Mouse (Mus musculus): ENCODE data around the gene Aanat.

Aanat gene

DNA sequence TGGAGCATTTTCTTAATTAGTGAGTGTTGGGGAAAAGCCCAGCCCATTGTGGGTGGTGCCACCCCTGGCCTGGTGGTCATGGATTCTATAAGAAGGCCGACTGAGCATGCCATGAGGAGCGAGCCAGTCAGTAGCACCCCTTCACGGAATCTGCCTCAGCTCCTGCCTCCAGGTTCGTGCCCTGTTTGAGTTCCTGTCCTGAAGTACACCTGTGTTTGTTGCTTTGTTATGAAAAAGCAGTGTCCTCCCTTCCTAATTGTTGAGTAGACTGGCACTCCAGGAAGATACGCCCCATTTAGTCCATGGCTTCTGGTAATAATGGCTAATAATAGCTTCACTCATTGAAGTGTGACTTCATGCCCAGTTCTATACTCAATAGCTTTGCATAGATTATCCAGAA, at the start of gene Aanat:
TSS of gene Aanat (plus strand) at position 123 of the 400 bp plus-strand sequence.
- no peak for DNase-seq (ENCODE audit: inconsistent ontology term)

DNA sequence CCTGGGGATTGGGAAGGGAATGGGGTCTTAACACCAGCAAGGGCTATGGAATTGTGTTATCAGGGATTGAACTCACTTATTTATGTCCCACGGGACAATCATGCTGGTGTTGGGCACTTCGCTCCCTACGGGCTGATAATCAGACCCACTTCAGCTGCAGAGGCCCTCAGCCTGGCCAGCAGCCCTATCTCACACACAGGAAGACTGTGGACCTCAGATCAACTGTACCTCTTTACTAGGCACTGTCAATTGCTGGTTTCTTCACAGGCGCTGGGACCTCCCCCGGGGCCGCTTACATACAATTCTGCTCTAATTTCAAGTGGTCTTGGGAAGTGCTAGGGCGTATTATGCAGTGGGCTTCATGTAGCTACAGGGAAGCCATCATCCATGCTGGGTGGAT, 49.5 kb upstream of the Aanat start:
- DNase-seq (ENCODE audit: inconsistent ontology term), result no peak

DNA sequence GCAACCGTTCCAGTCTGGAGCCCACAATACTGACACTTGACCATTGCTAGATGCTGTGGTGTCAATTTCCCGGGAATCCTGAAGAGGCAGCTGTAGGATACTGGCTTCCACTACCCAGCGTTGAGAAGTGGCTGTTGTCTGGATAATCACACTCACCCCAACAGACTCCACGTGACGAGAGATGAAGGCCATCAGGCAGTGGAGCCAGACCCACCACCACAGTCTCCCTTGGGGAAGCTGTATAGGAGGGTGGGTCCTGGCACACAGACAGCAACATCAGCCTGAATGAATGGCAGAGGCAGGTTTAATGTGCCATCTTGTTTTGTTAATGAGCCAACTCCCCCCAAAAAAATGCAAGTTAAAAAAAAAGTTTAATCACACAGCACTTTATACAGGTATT, 48.8 kb upstream of the Aanat start:
- DNase-seq (ENCODE audit: inconsistent ontology term), result no peak

DNA sequence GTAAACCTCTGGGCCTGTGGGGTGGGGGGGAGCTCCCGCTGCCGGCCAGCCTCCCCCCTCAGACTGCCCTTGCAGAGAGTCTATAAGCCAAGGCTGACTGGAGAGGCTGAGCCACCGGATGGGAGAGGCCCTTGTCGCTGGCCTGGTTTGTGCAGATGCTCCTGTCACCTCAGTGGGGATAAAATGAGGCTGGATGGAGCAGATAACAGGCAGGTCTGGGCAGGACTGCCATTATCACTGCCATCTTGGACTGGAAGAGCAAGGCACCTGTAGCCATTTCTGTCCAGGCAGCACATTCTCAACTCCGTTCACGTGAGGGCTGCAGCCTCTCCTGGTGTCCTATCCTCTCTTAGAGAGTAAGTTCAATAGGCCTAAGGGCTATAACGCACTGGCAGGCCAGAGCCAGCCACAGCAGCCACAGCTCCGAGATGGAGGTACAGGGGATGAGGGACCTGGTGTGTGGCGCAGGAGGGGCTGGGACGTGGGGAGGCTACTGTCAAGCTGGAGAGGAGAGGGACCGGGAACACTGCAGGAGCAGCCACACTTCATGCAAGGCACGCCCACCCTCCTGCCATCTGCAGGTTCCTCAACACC, 48.0 kb upstream of the Aanat start:
- no peak for DNase-seq (ENCODE audit: inconsistent ontology term)

DNA sequence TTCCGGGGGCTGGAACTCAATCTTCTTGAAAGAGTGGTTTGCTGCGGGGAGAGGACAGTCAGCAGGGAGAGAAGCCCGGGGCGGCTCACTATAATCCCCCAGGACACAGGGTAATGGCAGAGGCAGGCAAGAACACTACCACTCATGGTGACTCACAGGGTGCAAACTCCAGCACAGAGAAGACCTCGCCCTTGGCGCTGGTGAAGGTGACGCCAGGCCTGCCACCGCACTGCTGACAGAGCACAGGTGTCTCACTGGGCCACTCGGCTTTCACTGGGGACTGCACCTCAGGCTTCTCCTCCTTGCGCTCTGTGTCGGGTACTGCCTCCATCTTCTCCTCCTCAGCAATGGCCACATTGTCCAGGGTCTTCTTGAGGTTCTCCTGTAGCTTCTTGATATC, 45.0 kb upstream of the Aanat start:
- no peak for DNase-seq (ENCODE audit: inconsistent ontology term)

DNA sequence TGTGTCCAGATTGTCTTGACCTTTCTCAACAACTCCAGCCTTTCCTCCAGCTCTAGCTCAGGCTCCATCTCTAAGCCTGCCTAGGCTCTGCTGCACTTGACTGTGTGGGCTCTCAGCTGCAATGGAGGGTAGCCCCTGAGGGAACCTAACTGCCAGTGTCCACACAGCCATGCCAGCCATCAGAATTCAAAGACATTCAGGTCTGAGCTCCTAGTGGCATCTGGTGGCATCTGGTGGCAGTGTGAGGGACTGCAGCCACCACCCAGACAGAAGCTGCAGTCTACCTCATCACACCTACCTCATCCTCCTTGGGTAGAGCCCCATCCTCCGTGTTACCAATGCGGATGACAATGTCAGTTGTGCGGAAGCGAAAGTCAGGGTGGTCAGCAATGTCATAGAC, 43.1 kb upstream of the Aanat start:
- peak; percentile 36 for DNase-seq (ENCODE audit: inconsistent ontology term)

DNA sequence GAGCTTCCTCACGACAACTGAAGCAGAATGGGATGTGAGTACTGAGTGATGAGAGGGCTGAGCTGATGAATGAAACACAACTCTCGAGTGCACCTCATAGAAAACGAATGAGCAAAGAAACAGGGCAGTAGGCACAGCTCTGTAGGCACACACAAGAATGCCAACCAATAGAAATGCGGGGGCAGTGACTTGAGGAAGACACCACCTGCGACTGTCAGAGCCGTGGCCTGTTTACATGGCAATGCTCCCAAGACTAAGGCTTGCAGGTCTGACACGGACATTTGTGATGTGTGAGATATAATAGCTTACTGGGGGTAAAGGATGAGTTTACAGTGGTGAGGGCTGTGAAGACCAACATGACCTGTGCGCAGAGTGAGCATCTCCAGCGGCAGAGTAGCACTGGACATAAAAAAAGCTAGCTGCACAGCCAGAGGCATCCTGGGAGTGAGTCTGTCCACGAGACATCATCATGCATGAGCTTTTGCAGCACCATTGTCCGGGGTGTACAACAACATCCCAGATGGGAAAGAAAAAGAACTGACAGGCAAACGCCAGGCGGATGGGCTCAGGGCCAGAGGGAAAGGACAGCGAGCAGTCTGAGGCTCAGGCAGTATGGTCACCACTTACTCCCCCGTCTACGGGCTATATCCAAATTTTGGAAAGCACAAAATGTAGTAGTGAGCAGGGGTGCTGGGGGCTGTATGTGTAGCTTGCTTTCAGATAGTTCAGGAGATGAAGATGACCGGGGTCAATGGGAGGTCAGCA, 38.8 kb upstream of the Aanat start:
- no peak for DNase-seq (ENCODE audit: inconsistent ontology term)

DNA sequence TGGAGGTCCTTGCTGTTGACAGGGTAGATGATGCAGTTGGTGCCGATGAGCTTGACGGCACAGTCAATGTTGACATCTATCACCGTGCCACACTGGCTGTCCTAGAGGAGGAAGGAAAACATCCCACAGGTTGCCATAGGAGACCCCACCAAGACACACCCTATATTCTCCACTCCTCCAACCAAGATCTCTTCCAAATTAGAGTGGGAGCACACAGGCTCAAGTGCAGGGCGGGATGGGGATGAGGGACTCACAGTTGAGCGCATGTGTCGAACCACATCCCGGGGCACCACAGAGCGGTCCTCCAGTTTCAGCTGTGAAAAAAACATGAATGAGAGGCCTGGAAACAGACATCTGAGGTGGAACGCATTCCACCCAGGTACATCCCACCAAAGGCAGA, 37.5 kb upstream of the Aanat start:
- no peak for DNase-seq (ENCODE audit: inconsistent ontology term)

DNA sequence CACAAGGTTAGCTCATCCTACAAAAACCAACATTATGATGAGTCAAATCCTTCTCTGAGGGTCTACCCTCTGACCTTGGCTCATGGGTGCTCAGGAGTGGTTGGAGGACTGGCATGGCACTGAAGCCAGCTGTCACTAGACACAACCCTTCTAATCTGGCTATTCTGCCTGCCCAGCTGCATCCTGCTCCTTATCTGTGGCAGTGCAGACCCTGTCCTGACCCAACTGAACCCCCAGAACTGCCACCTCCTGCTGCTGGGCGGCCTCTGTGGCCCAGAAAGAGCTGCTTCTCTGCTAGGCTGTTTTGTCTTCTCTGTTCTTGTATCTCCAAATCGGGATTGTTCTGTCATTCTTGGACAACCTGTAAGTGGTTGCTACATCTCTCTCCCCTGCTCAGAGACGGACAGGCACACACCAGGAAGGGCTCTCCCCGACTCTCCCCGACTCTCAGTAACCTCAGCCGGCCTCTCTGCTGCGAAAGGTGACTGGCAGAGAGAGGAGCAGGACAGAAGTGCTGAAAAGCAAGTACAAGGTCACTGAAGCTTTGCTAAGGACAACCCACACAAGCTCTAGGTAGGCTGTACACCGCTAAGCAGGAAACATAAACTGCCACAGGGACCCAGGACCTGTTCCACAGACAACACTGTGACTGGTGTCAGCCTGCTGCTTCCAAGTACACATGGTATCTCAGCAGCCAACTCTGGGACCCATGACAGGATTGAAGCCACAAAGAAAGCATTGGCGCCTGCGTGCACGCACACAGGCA, 36.8 kb upstream of the Aanat start:
- DNase-seq (ENCODE audit: inconsistent ontology term), result no peak

DNA sequence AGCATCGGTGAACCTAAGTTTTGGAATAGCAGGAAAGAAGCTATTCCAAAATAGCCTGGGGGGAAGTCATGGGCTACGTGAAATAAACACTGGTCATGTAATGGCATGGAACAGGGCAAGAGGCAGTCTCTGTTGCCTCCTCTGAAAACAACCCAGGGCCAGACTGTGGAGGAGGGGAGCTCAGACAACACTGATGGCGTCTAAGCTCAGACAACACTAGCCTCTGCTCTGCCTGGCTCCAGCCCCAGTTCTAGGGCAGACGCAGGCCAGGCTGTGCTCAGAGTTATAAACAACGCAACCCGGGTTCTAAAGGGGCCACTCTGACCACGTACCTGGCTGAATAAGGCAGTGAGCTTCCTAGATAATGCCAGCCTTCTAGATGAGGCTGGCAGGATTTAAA, 35.5 kb upstream of the Aanat start:
- no peak for DNase-seq (ENCODE audit: inconsistent ontology term)

DNA sequence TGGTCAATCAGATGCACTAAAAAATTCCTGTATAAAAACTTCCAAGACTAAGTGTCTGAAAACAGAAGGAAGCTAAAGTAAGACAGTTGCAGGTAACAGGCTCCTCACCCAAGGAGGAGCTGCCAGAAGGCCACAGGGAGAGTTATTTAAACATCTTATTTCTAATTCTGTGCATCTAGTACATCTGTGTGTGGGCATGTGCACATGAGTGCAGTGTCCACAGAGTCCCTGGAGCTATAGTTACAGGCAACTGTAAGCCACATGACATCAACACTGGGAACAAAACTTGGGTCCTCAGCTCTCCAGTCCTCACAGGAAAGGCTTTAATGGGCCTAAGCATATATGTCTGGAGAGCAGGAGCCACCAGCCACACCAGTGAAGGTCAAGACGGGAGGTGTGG, 34.0 kb upstream of the Aanat start:
- no peak for DNase-seq (ENCODE audit: inconsistent ontology term)

DNA sequence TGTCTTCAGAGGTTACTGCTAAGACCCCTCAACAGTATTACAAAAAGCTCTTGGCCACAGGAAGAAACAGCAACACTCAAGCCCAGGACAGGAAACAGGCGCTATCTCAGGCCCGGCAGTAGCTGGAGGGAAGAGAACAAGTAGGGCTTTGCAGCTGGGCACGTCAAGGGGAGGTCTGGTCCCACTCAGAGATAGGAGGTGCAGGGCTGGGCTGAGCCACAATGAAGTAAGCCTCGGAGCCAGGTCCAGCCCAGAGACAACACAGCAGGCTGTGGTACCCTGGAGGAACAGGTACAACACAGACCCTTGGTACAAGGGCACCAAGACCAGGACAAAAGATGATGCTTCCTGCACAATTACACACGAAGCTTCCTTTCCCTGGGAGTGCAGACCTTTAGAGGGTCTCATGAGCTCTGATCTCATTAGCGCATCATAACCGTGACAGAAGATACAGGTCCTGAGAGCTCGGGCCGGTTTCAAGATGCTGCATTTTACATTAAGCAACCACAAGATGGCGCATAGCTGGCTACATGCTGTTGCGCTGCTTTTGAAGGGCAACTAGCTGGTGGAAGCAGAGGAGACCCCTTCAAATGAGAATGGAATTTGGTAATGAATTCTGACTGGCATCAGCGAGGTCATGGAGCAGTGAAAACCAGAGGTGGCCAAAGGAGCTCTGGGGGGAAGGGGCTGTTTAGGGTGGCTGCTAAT, 31.9 kb upstream of the Aanat start:
- DNase-seq (ENCODE audit: inconsistent ontology term), result peak; percentile 37

DNA sequence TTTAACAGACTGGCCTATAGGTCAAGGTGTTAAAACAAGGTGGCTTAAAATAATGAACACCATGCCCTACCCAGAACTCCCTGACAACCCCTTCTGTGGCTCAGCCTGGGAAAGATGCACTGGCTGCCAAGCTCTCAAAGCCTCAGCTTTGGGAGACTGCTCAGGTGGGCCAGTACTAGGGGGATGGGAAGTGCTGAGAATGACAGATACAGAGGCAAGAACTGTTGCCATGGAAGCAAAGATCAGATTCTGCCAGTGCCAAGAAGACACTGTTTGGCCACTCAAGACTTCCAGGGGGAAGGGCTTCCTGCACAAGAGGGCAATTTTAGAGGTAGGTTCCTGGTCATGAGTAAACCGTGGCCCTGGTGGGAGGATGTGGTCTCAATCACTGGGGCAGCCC, 30.7 kb upstream of the Aanat start:
- no peak for DNase-seq (ENCODE audit: inconsistent ontology term)

DNA sequence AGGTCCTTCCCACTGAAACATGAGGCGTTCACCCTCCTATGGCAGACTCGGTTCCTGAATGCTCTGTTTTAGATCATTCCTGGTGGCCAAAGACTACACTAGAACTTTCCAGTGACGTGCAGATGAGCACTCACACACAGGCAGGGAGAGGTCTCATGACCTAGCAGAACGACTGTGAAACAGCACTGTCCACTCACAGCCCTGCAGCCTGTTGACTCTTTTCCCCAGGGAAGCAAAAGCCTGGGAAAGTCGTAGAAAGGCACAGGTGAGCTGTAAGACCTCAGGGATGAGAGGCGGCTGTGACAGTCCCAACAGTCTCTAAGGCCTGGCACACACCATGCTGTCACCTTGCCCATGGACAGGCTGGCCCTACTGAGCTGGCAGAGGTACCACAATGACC, 29.9 kb upstream of the Aanat start:
- no peak for DNase-seq (ENCODE audit: inconsistent ontology term)

DNA sequence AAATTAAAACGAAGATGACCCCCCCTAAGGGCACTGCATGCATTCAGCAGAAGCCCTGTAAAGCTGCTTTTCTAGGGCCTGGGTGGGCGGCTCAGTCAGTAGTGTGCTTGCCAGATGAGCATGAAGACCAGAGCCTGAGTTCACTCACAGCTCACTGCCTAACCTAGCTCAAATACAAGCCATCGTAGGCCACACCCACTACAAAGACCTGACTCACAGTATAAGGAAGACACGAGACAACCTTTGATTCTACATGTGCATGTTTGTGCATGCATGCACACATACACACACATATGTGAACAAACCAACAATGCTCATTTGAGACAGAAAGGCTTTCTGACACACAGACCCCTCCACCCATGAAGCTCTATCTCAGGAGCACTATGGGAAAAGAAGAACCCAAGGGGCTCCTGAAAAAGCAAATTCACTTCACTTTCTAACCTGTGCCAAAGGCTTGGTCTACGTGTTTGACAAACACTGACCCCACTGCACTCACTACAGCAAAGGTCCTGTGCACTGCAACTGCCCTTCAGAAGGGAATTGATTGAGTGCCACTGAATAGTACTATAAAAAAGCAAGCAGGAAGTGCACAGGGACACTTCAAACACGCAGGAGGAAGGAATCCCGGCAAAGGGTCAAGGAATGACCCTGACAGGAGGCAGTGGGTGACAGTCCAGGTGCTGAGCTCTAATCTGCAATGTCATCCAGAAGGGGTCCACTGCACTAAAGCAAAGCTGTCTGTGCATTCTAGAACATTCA, 20.8 kb upstream of the Aanat start:
- no peak for DNase-seq (ENCODE audit: inconsistent ontology term)

DNA sequence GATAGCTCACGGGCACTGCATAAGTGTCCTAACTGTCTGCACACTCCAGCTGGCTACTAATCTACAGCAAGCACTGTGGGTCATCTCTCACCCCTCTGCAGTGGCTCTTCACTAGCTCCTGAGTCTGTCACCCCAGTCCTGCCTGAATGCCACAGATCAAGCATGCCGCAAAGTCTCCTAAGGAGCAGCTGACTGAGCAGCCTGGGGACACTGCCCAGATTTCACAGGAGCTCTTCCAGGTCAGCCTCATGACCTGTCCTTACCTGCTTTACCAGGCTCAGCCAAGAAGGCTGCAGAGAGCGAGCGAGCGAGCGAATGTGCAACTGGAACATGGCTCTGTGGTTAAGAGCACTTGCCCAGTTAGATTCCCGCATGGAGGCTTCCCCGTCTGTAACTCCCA, 18.7 kb upstream of the Aanat start:
- no peak for DNase-seq (ENCODE audit: inconsistent ontology term)

DNA sequence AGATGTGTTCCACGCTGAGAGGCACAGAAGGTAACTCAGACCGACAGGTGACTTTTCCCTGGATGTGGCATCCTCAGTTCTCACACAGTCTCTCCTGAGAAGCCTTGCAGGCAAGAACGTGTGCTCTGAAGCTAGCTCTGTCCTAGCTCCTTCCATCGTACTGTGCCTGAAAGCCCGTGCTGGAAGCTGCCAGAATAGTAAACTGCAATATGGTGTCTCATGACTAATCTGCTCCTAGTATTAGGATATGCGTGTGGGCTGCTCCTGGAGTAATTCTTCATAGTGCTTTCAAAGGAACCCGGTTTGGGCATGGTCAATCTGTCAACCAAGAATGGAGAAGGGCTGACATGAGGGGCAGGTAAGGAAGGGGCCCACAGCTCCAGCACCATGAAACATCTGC, 15.4 kb upstream of the Aanat start:
- no peak for DNase-seq (ENCODE audit: inconsistent ontology term)

DNA sequence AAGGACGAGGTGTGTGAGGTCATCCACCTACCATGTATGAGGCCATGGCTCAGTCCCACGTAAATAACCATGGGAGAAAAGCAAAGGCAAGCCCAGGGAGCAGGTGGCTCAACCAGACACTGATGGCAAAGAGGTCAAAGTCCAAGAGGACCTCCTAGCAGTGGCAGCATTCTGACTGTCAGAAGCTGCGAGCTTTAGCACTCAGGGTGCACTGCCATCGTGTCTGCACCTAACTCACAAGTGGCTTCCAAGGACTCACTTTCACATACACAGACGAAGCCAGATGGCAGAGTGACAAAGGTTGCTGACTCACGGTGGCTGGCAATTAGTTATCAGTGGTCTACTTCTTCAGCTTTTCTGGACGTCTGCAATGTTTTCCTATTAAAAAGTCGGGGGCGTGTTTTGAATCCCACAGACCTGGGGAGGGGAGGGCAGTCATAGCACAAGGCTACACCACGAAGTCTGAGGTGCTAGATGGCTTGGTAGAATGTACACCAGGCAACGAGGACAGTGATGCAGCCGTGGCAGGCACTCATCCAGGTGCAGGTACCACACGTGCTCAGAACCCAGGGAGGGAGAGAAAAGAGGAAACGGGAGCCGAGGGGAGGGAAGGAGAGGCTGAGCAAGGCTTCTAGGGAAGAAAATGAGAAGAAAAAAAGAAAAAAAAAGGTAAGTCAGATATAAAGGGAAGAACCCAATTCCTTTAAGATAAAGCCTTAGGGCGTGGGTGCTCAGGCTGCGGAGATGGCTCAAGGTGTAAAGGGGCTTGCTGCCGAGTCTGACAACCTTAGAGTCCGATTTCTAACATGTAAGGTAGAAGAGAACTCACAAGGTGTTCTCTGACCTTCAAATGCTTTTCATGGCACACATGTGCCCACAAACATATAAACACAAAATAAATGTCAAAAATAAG, 14.2 kb upstream of the Aanat start:
- peak; percentile 75 for DNase-seq (ENCODE audit: inconsistent ontology term)

DNA sequence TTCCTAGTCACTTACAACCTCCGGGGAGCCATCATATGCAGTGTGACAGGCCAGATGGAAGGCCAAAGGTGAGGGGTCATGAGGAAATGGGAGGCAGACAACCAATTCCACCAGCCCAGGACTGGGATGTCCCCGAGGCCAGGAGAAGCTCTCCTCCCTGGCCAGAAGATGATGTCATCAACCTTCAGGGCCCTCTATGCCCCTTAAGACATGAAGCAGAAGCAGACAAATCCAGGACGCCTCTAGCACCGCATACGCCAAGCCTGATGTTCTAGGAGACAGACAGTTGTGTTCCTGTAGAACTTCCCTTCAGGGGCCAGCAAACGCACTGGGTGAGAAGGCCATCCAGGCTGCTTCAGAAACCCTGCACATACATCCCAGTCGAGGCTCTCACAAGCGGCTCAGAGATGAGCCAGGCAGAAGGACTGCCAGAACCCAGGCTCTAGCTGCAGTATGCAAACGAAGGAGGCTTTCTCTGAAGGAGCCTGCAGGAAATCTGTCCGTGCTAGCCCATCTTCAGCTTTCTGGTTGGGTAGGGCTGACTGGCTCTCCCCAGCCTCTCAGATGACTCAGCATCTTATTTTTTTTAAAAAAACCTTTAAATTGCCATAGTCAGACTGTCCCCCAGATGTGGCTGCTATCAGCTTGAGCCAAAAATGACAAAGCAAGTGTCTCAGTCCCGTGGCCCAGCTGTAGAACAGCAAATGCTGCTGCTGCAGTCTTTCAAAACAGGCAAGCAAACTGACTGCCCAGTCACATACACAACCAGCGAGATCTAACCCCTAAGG, 13.3 kb upstream of the Aanat start:
- no peak for DNase-seq (ENCODE audit: inconsistent ontology term)

DNA sequence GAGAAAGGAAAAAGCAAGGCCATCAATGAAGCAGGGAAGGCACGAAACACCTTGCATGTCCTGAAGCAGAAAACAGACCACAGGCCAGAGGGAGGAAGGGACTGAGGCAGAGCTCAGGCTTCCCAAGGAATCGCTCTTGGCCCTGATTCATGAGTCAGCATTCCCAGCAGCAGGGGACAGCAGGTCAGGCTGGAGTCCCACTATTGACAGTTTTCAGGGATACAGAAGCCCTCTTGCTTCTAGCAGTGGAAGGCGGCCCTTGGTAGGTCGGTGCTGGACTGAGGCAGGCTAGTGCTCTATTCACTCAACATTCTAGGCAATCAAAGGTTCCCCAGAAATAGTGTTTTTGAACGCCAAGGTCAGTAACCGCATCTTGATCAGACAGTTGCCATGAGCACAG, 11.7 kb upstream of the Aanat start:
- no peak for DNase-seq (ENCODE audit: inconsistent ontology term)

Data from Muller cell, postnatal 12 days (primary cell).